Mouse (Mus musculus) heart, adult 2 months (tissue): Measurements from ENCODE around the gene Map3k20. TPM values are rescaled to one million over a fixed set of nuclear protein-coding genes. Genes with fewer than 3 reads are reported as not detected.

Experiments
- DNase-seq, 2 experiments: peaks; one replicate each; pipeline ENCODE4 v3.0.0; 2021
- H3K27ac ChIP-seq: fragments of 200-600 bp; 2 replicates; pipeline ENCODE4 v1.8.1; 2022
- H3K27me3 ChIP-seq: fragments of 200-500 bp; 2 replicates; pipeline ENCODE4 v1.6.1; 2012; ENCODE audit warnings: mild to moderate bottlenecking, low read length, inconsistent platforms, mixed read lengths; ENCODE audit not compliant: control insufficient read depth, insufficient read depth
- H3K36me3 ChIP-seq: fragments of 200-500 bp; 2 replicates; pipeline ENCODE4 v1.6.1; 2012; ENCODE audit warnings: low read length, inconsistent platforms; ENCODE audit not compliant: control insufficient read depth, insufficient read depth
- H3K4me1 ChIP-seq: fragments of 200-500 bp; 2 replicates; pipeline ENCODE4 v1.6.1; 2011; ENCODE audit warnings: low read length; ENCODE audit not compliant: control insufficient read depth, insufficient read depth
- H3K4me3 ChIP-seq: fragments of 200-600 bp; 2 replicates; pipeline ENCODE4 v1.8.1; 2022
- H3K79me2 ChIP-seq: fragments of 200-500 bp; replicated peaks from 2 replicates; pipeline ENCODE4 v1.6.1; 2012; ENCODE audit warnings: mild to moderate bottlenecking, inconsistent platforms, low read length, moderate library complexity, mixed read lengths; ENCODE audit not compliant: control insufficient read depth, insufficient read depth
- H3K9ac ChIP-seq: fragments of 200-500 bp; 2 replicates; pipeline ENCODE4 v1.6.1; 2012; ENCODE audit warnings: low read depth, mild to moderate bottlenecking, control low read depth, inconsistent platforms, low read length, mixed read lengths
- CTCF ChIP-seq: fragments of 200-600 bp; IDR thresholded peaks from 2 replicates; pipeline ENCODE4 v1.8.1; 2022; ENCODE audit warnings: antibody characterized with exemption, mild to moderate bottlenecking, moderate library complexity
- EP300 ChIP-seq: fragments of 200-500 bp; IDR thresholded peaks from 2 replicates; pipeline ENCODE4 v1.6.1; 2011; ENCODE audit warnings: low read depth, low read length, control low read depth; ENCODE audit not compliant: insufficient read depth
- POLR2A ChIP-seq: fragments of 200-500 bp; IDR thresholded peaks from 2 replicates; pipeline ENCODE4 v1.6.1; 2011; ENCODE audit warnings: mild to moderate bottlenecking, low read depth, low read length, control low read depth; ENCODE audit not compliant: insufficient read depth
- WGBS: fragments of 180-500 bp; shearing (Covaris S2); methylation state at CpG from one replicate; pipeline ENCODE4 v1.1.7; 2018; 5-methylcytosine and 5-hydroxymethylcytosine counted together
- intact Hi-C: fragments of 180-260 bp; cut with DNase I; formaldehyde crosslinking; loops from one replicate; pipeline ENCODE4 v1.15.1; 2025
- polyA plus RNA-seq: library from polyadenylated mRNA; depleted of rRNA; stranded (reverse); fragments of >200 nt; gene quantifications from 2 replicates; pipeline ENCODE4 v1.2.3, GENCODE M21; 2012
- total RNA-seq, 2 experiments: library from RNA; stranded (reverse); gene quantifications; 2 replicates each; pipeline ENCODE4 v1.2.3; 2021

Map3k20 gene
- total and polyA plus RNA-seq, 3 experiments: 75.1 to 303 (median 275) TPM

GRCm38 (mm10) chr2:72308351-72308750, 22.9 kb downstream of the Map3k20 start:
- Histone ChIP-seq H3K4me1 (peaks cover 24% of the 10 kb centered on the region), H3K27ac (peak overlapping the region; percentile 49), H3K4me3 (no peak overlapping the region), H3K79me2 (peaks cover 3% of the 10 kb centered on the region), H3K36me3 (peaks cover 8% of the 10 kb centered on the region; the same call in 1 of the 2 replicates), H3K27me3 (no peaks in the 10 kb centered on the region), H3K9ac (no peak overlapping the region)
- intact Hi-C loops: no loop called here
- TF ChIP-seq POLR2A (no peak), EP300 (no peak), CTCF (no peak)
- DNase-seq: no peak
- 59% methylated on average over 5 of the region's 5 CpGs for WGBS

GRCm38 (mm10) chr2:72308981-72309380, 23.5 kb downstream of the Map3k20 start:
- intact Hi-C loops: no loop called here
- Histone ChIP-seq H3K27me3 (no peaks in the 10 kb centered on the region), H3K4me1 (peaks cover 24% of the 10 kb centered on the region), H3K36me3 (peaks cover 8% of the 10 kb centered on the region; the same call in 1 of the 2 replicates), H3K4me3 (no peak overlapping the region), H3K79me2 (peaks cover 3% of the 10 kb centered on the region), H3K27ac (peak overlapping the region; percentile 49), H3K9ac (no peak overlapping the region)
- TF ChIP-seq EP300: no peak
- TF ChIP-seq CTCF: no peak
- TF ChIP-seq POLR2A: no peak
- 28% methylated on average over 5 of the region's 5 CpGs for WGBS
- peak in 1 of 2 experiments; percentile 51 for DNase-seq

DNA sequence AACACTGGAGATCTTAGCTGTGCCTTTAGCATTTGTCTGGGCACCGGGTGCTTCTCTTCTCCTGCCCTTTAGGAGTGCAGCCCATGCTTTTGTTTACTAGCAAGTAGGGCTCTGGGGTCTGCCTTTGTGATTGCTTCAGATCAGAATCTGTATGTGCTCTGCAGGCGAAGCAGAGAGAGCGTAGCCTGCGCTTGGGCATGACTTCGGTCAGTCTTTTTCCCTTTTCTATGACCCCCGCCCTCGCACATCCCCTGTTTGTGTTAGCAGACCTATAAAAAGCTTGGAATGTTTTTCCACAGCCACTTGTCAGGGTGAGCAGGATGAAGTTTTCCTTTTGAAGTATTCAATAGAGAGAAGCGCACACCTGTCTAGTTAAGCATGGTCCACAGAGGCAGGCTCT, 26.0 kb downstream of the Map3k20 start:
- WGBS: 30% methylated on average over 8 of the region's 8 CpGs
- Histone ChIP-seq H3K27ac (peak overlapping the region; percentile 48; the same call in 1 of the 2 replicates), H3K4me3 (no peak overlapping the region), H3K36me3 (peaks cover 8% of the 10 kb centered on the region; the same call in 1 of the 2 replicates), H3K27me3 (no peaks in the 10 kb centered on the region), H3K79me2 (peaks cover 4% of the 10 kb centered on the region), H3K9ac (no peak overlapping the region), H3K4me1 (peaks cover 20% of the 10 kb centered on the region)
- intact Hi-C loops: no loop called here
- TF ChIP-seq CTCF: no peak
- no peak for TF ChIP-seq EP300
- no peak for TF ChIP-seq POLR2A
- DNase-seq: no peak

DNA sequence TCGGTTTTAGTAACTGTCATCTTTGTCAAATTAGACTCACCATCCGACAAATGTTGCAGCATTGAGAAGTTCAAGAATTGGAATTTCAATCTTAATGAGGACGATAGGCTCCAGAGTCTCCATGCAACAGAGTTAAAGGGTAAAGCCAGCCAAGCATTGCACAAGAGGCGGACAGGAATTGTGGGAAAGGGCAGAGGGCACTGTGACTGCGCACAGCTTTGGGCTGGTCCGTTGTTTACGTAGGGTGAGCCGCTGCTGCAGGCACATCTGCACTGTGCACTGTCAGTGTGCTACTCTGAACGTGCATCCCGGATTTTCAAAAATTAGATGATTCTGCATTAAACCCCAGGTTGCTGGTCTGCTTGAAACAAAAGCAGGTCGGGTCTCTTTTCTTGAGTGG, 27.9 kb downstream of the Map3k20 start:
- Histone ChIP-seq H3K27me3 (no peaks in the 10 kb centered on the region), H3K27ac (no peak overlapping the region), H3K9ac (no peak overlapping the region), H3K4me3 (no peak overlapping the region), H3K4me1 (peaks cover 23% of the 10 kb centered on the region), H3K36me3 (peaks cover 13% of the 10 kb centered on the region), H3K79me2 (peaks cover 4% of the 10 kb centered on the region)
- 80% methylated on average over 11 of the region's 11 CpGs for WGBS
- TF ChIP-seq EP300: no peak
- TF ChIP-seq CTCF: no peak
- TF ChIP-seq POLR2A: no peak
- no peak for DNase-seq
- intact Hi-C loops: no loop called here

DNA sequence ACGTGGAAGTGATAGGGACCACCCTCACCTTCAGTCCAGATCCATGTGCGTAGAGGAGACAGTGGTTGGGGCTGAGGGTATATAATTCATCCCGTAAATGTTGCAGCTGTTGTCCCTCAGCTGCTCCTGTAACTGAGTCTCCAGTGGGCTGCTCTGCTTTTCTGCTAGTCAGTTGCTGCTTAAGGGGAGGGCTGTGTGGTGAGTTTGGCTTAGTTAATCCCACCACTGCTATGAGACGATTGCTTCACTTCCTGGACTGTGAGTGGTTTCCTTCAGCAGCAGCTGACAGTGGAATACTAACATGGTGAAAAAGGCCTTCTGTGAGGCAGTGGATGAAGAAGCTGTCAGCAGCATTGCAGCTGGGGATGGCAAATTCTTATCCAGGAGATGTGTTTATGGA, 33.0 kb downstream of the Map3k20 start:
- peak overlapping the region; percentile 45; the same call in 1 of the 2 replicates for H3K9ac ChIP-seq
- H3K27ac ChIP-seq: peak overlapping the region; percentile 20
- peak in 1 of 2 experiments; percentile 19 for DNase-seq
- peaks cover 2% of the 10 kb centered on the region; the same call in 1 of the 2 replicates for H3K79me2 ChIP-seq
- 34% methylated on average over 4 of the region's 4 CpGs for WGBS
- H3K4me1 ChIP-seq: peaks cover 20% of the 10 kb centered on the region
- H3K36me3 ChIP-seq: peaks cover 21% of the 10 kb centered on the region
- intact Hi-C loops: no loop called here
- no peaks in the 10 kb centered on the region for H3K27me3 ChIP-seq
- no peak overlapping the region for H3K4me3 ChIP-seq
- TF ChIP-seq CTCF (no peak), POLR2A (0 out of 2 replicates have a peak, but pooled peaks have one; percentile 8), EP300 (no peak)

DNA sequence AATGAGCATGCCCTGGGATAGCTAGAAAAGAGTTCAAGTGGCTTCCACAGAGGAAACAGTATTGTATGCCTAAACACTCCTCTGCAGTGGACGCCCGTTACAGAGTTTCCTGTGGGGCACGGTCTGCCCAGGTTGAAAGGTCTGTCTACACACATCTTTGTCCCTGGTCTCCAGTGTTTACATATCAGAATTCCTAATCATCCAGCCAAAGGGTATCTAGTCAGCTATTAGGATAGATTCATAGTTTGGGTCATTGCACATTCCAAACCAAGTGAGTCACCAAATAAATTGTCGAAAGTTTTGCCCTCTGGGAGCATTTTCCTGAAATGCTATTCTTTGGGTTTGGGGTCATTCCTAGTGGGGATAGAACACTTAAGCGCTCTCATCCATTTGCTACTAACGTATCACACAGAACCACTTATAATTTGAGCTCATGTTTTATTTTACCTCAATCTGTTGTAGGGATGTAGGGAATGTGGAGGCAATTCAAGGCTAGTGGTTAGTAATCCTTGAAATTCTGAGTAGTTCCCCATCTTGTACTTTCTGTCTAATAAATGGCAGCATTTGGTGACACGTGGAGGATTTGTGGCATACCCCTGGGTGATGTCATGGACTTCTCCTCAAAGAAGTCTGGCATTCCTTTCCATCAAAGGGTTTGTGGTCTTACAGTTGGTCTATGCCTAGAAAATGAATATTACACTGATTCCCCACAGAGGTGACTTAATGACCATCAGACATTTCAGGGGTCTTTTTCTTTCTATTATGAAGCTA, 33.8 kb downstream of the Map3k20 start:
- no peak for TF ChIP-seq POLR2A
- TF ChIP-seq CTCF: no peak
- no peak for TF ChIP-seq EP300
- no peak for DNase-seq
- Histone ChIP-seq H3K36me3 (peaks cover 21% of the 10 kb centered on the region), H3K4me1 (peaks cover 23% of the 10 kb centered on the region), H3K79me2 (peaks cover 2% of the 10 kb centered on the region; the same call in 1 of the 2 replicates), H3K27me3 (no peaks in the 10 kb centered on the region), H3K4me3 (no peak overlapping the region), H3K9ac (no peak overlapping the region), H3K27ac (peak overlapping the region; percentile 20; the same call in 1 of the 2 replicates)
- 60% methylated on average over 7 of the region's 7 CpGs for WGBS
- intact Hi-C loops: no loop called here
